Mouse (Mus musculus) neural tube, embryonic 14.5 days (tissue): ENCODE results near the gene Rcan2. TPM values are rescaled to one million over a fixed set of nuclear protein-coding genes. Genes with fewer than 3 reads are reported as not detected.

Experiments
- ATAC-seq: fragments of 200-750 bp; cut with Nextera tagmentation; 2 replicates; pipeline ENCODE4 v1.8.0; 2017; ENCODE audit warnings: low read depth, mild to moderate bottlenecking, moderate TSS enrichment, moderate library complexity
- H3K27ac ChIP-seq: fragments of 300-500 bp; sonication (generic); 2 replicates; pipeline ENCODE4 v1.5.1; 2014; ENCODE audit warnings: low read depth, mild to moderate bottlenecking, control low read depth, low read length, moderate library complexity, mixed read lengths
- H3K27me3 ChIP-seq: fragments of 300-500 bp; sonication (generic); 2 replicates; pipeline ENCODE4 v1.6.1; 2014; ENCODE audit warnings: low read length; ENCODE audit not compliant: control insufficient read depth, insufficient read depth
- H3K36me3 ChIP-seq: fragments of 300-500 bp; sonication (generic); 2 replicates; pipeline ENCODE4 v1.6.1; 2014; ENCODE audit warnings: low read length, mixed read lengths; ENCODE audit not compliant: control insufficient read depth, insufficient read depth
- H3K4me1 ChIP-seq: fragments of 300-500 bp; sonication (generic); 2 replicates; pipeline ENCODE4 v1.6.1; 2014; ENCODE audit warnings: low read length; ENCODE audit not compliant: control insufficient read depth, insufficient read depth
- H3K4me2 ChIP-seq: fragments of 300-500 bp; sonication (generic); 2 replicates; pipeline ENCODE4 v1.6.1; 2014; ENCODE audit warnings: mild to moderate bottlenecking, low read depth, low read length, control low read depth
- H3K4me3 ChIP-seq: fragments of 300-500 bp; sonication (generic); 2 replicates; pipeline ENCODE4 v1.5.1; 2014; ENCODE audit warnings: low read depth, low read length, control low read depth, mixed read lengths
- H3K9ac ChIP-seq: fragments of 300-500 bp; sonication (generic); replicated peaks from 2 replicates; pipeline ENCODE4 v1.6.1; 2014; ENCODE audit warnings: low read depth, mild to moderate bottlenecking, control low read depth, low read length, mixed read lengths
- H3K9me3 ChIP-seq: fragments of 300-500 bp; sonication (generic); 2 replicates; pipeline ENCODE4 v1.6.1; 2016; ENCODE audit warnings: low read length; ENCODE audit not compliant: control insufficient read depth
- WGBS: fragments of 180-500 bp; shearing (Covaris S2); extraction: QIAGEN DNeasy Blood & Tissue Kit; methylation state at CpG from one replicate; pipeline ENCODE4 v1.1.7; 2014; 5-methylcytosine and 5-hydroxymethylcytosine counted together
- polyA plus RNA-seq: library from polyadenylated mRNA; unstranded; fragments of >200 nt; fragmentation: Nextera tagmentation; extraction: Ambion mirVana; gene quantifications from 2 replicates; pipeline ENCODE4 v1.2.1, GENCODE M21; 2014

The Rcan2 gene
- polyA plus RNA-seq, 1 experiment from 2014 or later = 130 TPM

DNA sequence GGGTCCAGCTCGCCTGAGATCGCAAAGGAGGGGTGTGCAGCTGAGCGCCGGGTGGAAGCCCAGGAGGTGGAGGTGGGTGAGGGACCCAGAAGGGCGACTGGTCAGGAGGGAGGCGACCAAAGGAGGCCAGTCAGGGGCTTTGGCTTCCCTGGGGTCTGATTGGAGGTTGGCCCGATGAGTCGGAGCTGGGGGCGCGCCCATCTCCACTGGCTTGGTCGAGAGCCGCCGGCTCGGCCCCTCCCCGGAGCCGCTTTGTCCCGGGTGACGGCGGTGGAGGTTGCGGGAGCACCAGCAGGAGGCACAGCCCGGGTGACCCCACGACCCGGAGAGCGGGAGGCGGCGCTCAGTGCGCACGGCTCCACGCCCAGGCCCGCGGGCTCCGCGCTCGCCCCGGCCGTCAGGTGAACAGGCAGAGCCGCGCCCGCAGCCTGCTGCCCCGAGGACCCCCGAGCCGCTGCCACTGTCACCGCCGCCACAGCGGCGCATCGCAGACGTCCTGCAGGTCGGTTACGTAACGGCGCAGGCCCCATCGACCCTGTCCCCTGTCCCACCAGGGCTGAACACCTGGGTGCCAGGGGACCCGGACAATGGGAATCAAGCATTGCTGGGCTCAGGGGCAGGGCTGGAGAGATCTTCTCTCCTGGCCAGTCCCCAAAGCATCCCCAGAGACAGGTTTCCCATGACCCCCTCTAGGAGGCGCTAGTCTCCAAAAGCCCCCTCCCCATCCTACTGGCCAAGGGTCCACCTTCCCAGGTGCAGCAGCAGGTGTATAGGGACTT is 633 bp downstream of the Rcan2 start:
- Histone ChIP-seq H3K27ac (peak overlapping the region; percentile 61), H3K4me1 (no peaks in the 10 kb centered on the region), H3K4me3 (peak overlapping the region; percentile 62), H3K27me3 (no peaks in the 10 kb centered on the region; the same call in 1 of the 2 replicates), H3K36me3 (no peaks in the 10 kb centered on the region), H3K9ac (peak overlapping the region; percentile 82), H3K9me3 (no peaks in the 10 kb centered on the region), H3K4me2 (peak overlapping the region; percentile 95)
- ATAC-seq = peak; percentile 90
- under 1% methylated on average over 54 of the region's 55 CpGs for WGBS

DNA sequence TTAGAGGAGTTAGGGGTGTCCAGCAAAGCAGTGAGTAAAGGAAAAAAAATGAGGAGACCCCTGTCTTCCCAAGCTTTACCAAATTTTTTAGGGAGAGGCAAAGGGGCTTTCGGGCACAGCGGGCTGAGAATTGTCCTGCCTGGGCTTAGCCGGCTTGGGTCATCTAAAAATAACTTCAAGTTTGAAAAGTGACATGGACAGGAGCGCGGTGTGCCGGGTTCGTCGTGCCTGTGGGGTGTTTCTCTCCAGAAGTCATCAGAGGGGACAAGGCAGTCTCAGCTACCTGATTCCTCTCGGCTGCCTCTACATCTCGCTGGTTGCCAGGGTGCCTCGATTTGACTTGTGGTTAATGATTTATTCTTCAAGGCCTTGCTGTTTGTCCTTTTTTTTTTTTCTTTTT is 1.3 kb downstream of the Rcan2 start:
- Histone ChIP-seq H3K27me3 (no peaks in the 10 kb centered on the region; the same call in 1 of the 2 replicates), H3K4me3 (peak overlapping the region; percentile 62), H3K4me2 (peak overlapping the region; percentile 95), H3K27ac (no peak overlapping the region), H3K36me3 (no peaks in the 10 kb centered on the region), H3K9ac (peak overlapping the region; percentile 82), H3K9me3 (no peaks in the 10 kb centered on the region), H3K4me1 (no peaks in the 10 kb centered on the region)
- no peak for ATAC-seq
- WGBS = 57% methylated on average over 11 of the region's 11 CpGs

DNA sequence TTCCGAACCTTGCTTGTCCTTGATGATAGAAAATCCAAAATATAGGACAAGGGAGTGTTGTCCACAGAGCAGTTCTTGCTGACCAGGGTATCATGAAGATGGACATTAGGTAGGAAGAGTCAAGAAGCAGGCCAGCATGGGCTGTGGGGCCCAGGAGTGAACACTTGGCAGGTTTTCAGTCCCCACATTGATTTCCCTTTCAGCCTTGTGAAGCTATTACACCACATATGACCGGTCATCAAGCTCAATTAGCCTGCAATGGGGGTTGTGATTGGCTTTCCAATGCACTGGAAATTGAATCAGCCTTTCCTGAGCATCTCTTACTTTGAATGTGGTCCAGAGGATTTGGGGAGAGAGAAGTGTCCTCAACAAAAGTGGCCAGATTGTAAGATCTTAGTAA is 2.0 kb downstream of the Rcan2 start:
- Histone ChIP-seq H3K4me3 (no peak overlapping the region), H3K36me3 (no peaks in the 10 kb centered on the region), H3K4me1 (no peaks in the 10 kb centered on the region), H3K27me3 (no peaks in the 10 kb centered on the region; the same call in 1 of the 2 replicates), H3K27ac (no peak overlapping the region), H3K9ac (no peak overlapping the region), H3K4me2 (no peak overlapping the region), H3K9me3 (no peaks in the 10 kb centered on the region)
- no peak for ATAC-seq
- WGBS = 69% methylated on average over 2 of the region's 2 CpGs

DNA sequence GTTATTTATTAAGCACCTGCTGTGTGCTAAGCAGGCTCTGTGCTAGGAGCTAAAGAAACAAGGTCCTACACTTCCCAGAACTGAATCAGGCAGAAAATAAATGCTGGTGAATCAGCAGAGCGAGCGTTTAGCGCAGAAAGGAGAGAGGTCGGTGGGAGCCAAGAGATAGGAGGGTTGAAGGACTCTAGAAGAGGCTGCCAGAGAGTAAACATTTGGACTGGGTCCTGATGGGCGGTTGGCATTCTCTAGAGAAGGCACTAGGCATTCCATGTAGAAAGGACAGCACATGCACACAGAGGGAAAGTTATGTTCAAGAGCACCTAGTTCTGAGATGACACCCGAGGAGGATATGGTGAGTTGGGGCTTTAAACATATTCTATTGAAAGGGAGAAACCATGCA is 2.6 kb downstream of the Rcan2 start:
- Histone ChIP-seq H3K9me3 (no peaks in the 10 kb centered on the region), H3K4me2 (no peak overlapping the region), H3K4me1 (no peaks in the 10 kb centered on the region), H3K27me3 (no peaks in the 10 kb centered on the region; the same call in 1 of the 2 replicates), H3K9ac (no peak overlapping the region), H3K36me3 (no peaks in the 10 kb centered on the region), H3K4me3 (no peak overlapping the region), H3K27ac (no peak overlapping the region)
- 88% methylated on average over 6 of the region's 6 CpGs for WGBS
- ATAC-seq = no peak

DNA sequence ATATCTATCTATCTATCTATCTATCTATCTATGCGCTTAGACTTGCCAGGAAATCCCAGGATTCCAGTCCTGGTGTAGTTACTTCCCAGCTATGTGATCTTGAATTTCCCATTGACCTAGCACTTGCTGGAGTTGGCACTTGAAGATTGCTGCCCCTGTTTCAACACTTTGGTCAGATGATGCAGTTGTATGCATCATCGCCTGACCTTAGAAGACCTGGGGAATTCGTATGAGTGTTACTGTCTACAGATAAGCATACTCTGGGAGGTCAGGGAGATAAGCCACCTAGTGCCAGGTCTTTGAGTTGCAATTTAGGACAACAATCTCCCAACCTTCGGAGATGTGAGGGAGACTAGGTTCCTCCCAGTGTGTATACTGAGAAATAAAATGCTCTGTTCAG is 5.7 kb downstream of the Rcan2 start:
- no peak overlapping the region for H3K4me2 ChIP-seq
- H3K4me1 ChIP-seq = no peaks in the 10 kb centered on the region
- H3K27me3 ChIP-seq = no peaks in the 10 kb centered on the region; the same call in 1 of the 2 replicates
- H3K9ac ChIP-seq = no peak overlapping the region
- H3K27ac ChIP-seq = no peak overlapping the region
- H3K9me3 ChIP-seq = no peaks in the 10 kb centered on the region
- no peaks in the 10 kb centered on the region for H3K36me3 ChIP-seq
- H3K4me3 ChIP-seq = no peak overlapping the region
- WGBS = 79% methylated on average over 4 of the region's 4 CpGs
- no peak for ATAC-seq

DNA sequence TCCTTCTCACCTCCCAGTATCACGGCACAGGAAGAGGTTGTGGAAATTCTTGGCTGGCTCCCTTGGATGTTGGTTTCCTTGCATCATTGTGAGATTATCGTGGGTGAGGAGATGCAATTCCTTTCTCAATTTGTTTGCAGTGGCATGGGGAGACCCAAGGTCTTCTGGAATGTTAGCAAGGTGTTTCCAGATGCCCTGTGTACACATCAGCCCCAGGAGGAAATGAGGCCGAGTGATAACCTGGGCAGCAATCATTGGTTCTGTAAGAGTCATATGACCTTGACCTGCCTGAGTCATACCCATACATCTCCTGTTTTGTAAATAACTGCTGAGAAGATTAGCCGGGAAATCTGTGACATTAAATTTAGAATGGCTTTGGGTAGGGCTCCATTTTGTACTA is 10.3 kb downstream of the Rcan2 start:
- Histone ChIP-seq H3K4me2 (no peak overlapping the region), H3K4me3 (no peak overlapping the region), H3K9me3 (no peaks in the 10 kb centered on the region), H3K9ac (no peak overlapping the region), H3K36me3 (no peaks in the 10 kb centered on the region), H3K27ac (no peak overlapping the region), H3K4me1 (no peaks in the 10 kb centered on the region), H3K27me3 (no peaks in the 10 kb centered on the region)
- no peak for ATAC-seq
- 81% methylated on average over 4 of the region's 4 CpGs for WGBS

DNA sequence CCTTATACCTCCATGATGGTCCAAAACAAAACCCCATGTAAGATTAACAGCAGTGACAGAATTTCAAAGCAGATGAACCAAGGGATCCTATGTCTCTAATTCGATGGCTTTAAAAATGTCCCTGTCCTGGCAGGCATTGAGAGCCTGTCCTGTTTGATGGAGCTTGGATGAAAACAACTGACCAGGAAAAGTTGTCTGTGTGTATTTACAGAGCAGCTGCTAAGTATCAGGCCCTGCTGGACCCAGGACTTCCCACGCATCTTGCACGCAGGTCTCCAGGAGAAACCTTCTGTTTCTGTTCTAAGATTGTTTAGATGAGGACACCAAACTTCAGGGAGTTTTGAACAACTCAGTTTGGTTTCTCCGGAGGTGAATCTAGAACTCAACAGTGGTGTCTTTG is 14.2 kb downstream of the Rcan2 start:
- H3K4me1 ChIP-seq = no peaks in the 10 kb centered on the region
- H3K36me3 ChIP-seq = no peaks in the 10 kb centered on the region
- H3K9me3 ChIP-seq = no peaks in the 10 kb centered on the region
- no peak overlapping the region for H3K9ac ChIP-seq
- no peak overlapping the region for H3K4me3 ChIP-seq
- H3K27ac ChIP-seq = no peak overlapping the region
- no peak for ATAC-seq
- WGBS = 90% methylated on average over 4 of the region's 4 CpGs
- no peak overlapping the region for H3K4me2 ChIP-seq
- H3K27me3 ChIP-seq = no peaks in the 10 kb centered on the region

DNA sequence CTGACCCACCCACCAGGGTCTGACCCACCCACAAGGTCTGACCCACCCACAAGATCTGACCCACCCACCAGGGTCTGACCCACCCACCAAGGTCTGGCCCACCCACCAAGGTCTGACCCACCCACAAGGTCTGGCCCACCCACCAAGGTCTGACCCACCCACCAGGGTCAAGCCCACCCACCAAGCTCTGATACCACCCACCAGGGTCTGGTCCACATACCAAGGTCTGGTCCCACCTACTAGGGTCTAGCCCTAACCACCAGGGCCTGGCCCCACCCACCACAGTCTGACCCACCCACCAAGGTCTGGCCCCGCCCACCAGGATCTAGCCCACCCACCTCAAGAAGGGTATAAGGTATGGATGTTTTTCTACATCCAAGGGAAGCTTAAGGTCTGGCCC is 15.3 kb downstream of the Rcan2 start:
- 100% methylated on average over 1 of the region's 1 CpGs for WGBS
- Histone ChIP-seq H3K4me3 (no peak overlapping the region), H3K36me3 (no peaks in the 10 kb centered on the region), H3K27ac (no peak overlapping the region), H3K27me3 (no peaks in the 10 kb centered on the region), H3K9ac (no peak overlapping the region), H3K4me1 (no peaks in the 10 kb centered on the region), H3K9me3 (no peaks in the 10 kb centered on the region), H3K4me2 (no peak overlapping the region)
- ATAC-seq = no peak

DNA sequence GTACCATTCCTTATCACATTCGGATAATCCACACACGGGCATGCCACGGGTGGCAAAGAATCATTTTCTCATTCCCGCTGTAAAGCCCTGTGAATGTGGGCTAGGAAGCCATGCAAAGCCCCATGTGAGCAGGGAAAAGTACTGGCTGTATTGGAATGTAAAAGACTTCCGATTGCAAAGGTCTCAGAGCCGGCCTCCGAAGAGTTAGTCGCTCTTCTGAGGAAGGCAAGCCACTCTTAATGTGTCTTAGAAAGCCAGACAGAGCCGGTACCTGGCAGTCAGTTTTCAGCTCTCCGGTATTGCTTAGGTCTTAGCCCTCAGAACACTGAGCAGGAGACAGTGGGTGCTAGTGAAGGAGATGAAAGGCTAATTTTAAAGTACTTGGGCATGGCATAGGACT is 16.0 kb downstream of the Rcan2 start:
- Histone ChIP-seq H3K4me1 (no peaks in the 10 kb centered on the region), H3K27me3 (no peaks in the 10 kb centered on the region), H3K9ac (no peak overlapping the region), H3K9me3 (no peaks in the 10 kb centered on the region), H3K4me2 (no peak overlapping the region), H3K36me3 (no peaks in the 10 kb centered on the region), H3K27ac (no peak overlapping the region), H3K4me3 (no peak overlapping the region)
- ATAC-seq = no peak
- 79% methylated on average over 10 of the region's 10 CpGs for WGBS
